Mouse (Mus musculus) myocyte (in vitro differentiated cells): ENCODE measurements around the gene Tamm41.

Source experiments
- MAX ChIP-seq: IDR thresholded peaks from one replicate; pipeline ENCODE4 v1.6.1; 2011; ENCODE audit warnings: low read depth, mild to moderate bottlenecking, control low read depth
- POLR2A ChIP-seq: IDR thresholded peaks from one replicate; pipeline ENCODE4 v1.6.1; 2011; ENCODE audit warnings: low read depth, mild to moderate bottlenecking, control low read depth, moderate library complexity; ENCODE audit not compliant: insufficient read length

DNA sequence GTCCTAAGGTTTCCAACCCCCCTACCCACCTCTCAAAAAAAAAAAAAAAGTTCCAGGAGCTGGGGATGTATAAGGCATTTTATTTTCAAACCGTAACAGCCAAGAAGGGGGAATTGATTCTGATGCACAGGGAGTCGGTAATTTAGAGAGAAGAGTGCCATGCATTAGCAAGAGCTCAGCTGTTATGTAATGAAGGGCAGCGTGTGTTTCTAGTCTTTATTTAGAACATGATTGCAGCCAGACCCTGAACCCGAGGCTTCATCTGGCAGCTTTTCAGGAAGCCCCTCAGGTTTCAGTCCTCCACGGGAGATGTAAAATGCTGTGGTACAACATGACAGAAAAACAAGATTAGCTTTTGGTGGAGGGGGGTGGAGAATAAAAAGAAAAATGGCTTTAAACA lies 21.6 kb upstream of the Tamm41 start:
- TF ChIP-seq POLR2A (no peak), MAX (no peak)
